Mouse (Mus musculus) cortical plate, adult 2 months (tissue): ENCODE measurements around the gene Dlg3. TPM values are rescaled to one million over a fixed set of nuclear protein-coding genes. Genes with fewer than 3 reads are reported as not detected.
A peak's percentile ranks its signal among the peaks of the same experiment; 100 is the strongest.

ENCODE experiments used
- H3K27ac ChIP-seq: fragments of 200-500 bp; 2 replicates; pipeline ENCODE4 v1.5.1; 2012; ENCODE audit warnings: low read length, control low read depth, inconsistent platforms; ENCODE audit not compliant: insufficient read depth
- H3K4me1 ChIP-seq: fragments of 200-500 bp; 2 replicates; pipeline ENCODE4 v1.6.1; 2011; ENCODE audit warnings: low read length; ENCODE audit not compliant: control insufficient read depth, insufficient read depth
- H3K4me3 ChIP-seq: fragments of 200-500 bp; 2 replicates; pipeline ENCODE4 v1.5.1; 2011; ENCODE audit warnings: mild to moderate bottlenecking, low read length, control low read depth; ENCODE audit not compliant: insufficient read depth
- CTCF ChIP-seq: fragments of 200-500 bp; IDR thresholded peaks from 2 replicates; pipeline ENCODE4 v1.5.1; 2011; ENCODE audit warnings: mild to moderate bottlenecking, control low read depth, low read length; ENCODE audit not compliant: insufficient read depth; ENCODE audit errors: extremely low read depth
- POLR2A ChIP-seq: fragments of 200-500 bp; IDR thresholded peaks from 2 replicates; pipeline ENCODE4 v1.6.1; 2011; ENCODE audit warnings: mild to moderate bottlenecking, low read length, control low read depth; ENCODE audit not compliant: insufficient read depth; ENCODE audit errors: extremely low read depth
- polyA plus RNA-seq: library from polyadenylated mRNA; depleted of rRNA; stranded (reverse); fragments of >200 nt; gene quantifications from 2 replicates; pipeline ENCODE4 v1.2.3, GENCODE M21; 2012

Dlg3 gene
- polyA plus RNA-seq, 1 experiment, result 86.4 TPM

DNA sequence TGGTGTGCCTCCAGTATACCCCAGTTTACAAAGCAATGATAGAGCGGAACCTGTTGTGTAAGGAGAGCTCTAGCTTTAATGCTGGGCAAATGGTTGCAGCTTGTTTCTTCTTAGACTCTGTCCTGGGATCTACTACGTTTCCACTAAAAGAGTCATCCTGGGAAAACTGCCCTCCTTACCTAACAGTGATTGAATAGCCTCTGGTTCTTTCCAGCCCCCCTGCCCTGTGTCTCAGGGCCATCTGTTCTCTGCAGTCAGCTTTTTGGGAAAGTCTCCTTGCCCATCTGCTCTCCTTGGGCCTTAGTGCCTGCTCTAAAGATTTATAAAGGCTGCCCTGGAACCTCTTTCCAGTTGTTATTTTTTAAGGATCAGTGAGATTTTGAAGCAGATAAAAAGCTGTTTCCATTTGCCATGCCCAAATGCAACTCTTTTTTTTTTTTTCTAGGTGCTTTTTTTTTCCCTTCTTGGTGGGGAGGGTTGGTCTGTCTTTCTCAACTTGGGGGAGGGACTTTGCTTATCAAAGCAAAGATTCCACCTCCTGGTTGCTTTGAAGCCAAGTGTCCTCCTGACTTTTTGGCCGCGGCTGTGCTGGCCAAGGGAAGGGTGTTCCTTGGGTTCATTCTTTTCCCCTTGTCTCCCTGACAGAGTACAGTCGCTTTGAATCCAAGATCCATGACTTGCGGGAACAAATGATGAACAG is 28.7 kb downstream of the Dlg3 start:
- H3K4me3 ChIP-seq, result no peak overlapping the region
- peaks cover 2% of the 10 kb centered on the region for H3K4me1 ChIP-seq
- H3K27ac ChIP-seq, result peak overlapping the region; percentile 65; the same call in 1 of the 2 replicates
- TF ChIP-seq POLR2A, result no peak
- TF ChIP-seq CTCF, result no peak

DNA sequence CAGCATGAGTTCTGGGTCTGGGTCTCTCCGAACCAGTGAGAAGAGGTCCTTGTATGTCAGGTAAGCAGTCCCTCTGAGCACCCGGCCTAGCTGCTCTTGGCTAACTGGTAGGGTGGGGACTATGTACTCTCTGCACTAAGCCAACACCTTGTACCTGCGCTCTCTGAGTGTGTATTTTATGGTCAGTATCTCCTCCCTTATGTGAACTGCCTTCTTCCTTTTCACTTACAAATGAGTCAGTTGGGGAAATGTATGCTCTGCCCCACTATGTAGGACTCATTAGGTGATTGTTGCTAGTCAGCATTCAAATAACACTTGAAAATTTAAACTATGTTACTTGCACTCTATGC is 29.2 kb downstream of the Dlg3 start:
- peaks cover 2% of the 10 kb centered on the region for H3K4me1 ChIP-seq
- H3K4me3 ChIP-seq, result no peak overlapping the region
- TF ChIP-seq CTCF (no peak), POLR2A (no peak)
- H3K27ac ChIP-seq, result no peak overlapping the region

DNA sequence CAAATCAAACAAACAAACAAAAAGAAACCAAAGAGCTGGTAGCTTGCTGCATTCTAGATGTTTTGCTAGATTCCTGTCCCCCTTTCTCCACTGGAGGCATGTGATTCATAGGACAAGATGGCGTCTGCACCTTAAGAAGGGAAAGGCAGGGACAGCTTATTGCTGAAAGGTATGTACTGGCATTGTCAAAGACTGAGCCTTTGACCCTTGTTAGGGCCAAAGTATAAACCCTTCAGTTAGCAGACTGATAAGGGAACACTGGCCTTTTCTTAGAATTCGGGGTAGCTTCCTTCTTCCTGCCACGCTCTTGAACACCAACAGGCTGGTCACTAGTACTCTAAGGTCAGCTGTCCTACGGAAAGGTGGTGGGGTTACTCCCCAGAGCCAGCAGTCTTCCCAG is 29.8 kb downstream of the Dlg3 start:
- no peak overlapping the region for H3K27ac ChIP-seq
- no peak for TF ChIP-seq CTCF
- TF ChIP-seq POLR2A, result no peak
- no peak overlapping the region for H3K4me3 ChIP-seq
- peaks cover 2% of the 10 kb centered on the region for H3K4me1 ChIP-seq

DNA sequence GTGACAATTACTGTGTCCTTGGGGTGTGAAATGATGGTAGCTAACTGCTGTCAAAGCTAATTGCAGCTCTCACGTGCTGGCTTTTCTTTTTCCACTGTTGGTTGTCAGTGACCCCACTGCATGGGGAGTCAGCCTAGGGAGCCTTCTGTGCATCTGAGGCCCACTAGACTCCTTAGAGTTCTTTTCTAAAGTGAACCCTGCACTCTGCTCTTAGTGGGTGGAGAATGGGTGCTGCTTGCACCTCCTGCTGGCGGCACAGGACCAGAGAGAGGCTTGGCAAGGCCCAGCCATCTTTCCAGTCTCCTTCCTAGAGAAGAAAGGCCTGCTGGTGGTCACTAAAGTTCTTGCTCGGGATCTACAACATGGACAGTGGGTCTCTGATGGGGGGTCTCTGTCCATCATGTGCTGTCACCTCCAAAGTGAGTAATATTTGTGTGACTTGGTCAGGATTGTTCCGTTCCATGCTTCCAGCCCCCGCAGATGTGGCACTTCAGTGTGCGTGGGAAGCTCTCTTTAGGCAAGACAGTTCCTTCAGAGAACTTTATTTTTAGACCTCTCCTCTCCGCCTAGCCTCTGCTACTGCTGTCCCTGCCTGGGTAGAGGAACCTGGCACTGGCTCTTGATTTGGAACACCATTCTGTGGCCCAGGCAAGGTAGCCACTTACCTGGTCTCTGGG is 30.5 kb downstream of the Dlg3 start:
- Histone ChIP-seq H3K4me3 (no peak overlapping the region), H3K27ac (0 out of 2 replicates have a peak overlapping the region, but pooled peaks have one; percentile 1)
- TF ChIP-seq CTCF, result no peak
- TF ChIP-seq POLR2A, result no peak

DNA sequence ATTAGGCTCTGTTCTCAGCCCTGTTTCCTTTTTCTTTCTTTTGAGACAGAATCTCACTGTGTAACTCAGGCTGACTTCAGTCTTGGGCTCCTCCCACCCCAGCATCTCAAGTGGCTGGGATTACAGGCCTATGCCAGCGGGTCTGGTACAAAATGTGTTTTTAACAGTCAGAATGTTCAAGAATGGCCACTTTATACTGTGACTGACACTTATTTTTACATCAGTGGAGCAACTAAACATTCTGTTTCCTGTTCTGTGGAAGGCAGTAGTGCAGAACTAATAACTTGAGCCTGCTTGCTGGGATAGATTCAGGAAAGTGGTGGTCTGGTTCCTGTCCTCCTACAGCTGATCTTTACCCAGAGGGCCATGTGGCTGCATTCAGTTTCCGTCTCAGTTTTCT is 33.1 kb downstream of the Dlg3 start:
- TF ChIP-seq POLR2A (no peak), CTCF (no peak)
- Histone ChIP-seq H3K4me1 (peaks cover 3% of the 10 kb centered on the region), H3K27ac (no peak overlapping the region), H3K4me3 (no peak overlapping the region)

More for the DNA sequence above, 30.5 kb downstream of the Dlg3 start:
- H3K4me1 ChIP-seq, result peaks cover 2% of the 10 kb centered on the region

DNA sequence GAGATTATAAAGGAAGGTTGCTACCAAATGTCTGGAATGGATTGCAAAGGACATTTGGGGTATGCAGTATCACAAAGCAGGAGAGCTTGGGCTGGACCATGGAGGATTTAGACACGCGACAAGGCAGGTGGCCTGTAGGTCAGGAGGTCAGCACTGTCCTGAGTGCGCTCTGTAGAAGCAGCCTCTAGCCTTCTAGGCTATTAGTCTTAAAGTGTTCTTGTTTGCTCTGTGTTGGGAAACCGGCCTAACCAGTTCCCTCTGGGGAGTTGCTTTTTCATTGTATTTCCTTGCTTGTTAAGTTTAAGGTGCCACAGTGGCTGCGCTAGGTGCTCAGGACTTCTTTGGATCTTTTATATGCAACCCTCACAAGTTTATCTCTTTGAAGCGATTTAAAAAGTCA is 34.5 kb downstream of the Dlg3 start:
- no peak overlapping the region for H3K4me3 ChIP-seq
- peaks cover 3% of the 10 kb centered on the region for H3K4me1 ChIP-seq
- TF ChIP-seq POLR2A, result no peak
- no peak overlapping the region for H3K27ac ChIP-seq

DNA sequence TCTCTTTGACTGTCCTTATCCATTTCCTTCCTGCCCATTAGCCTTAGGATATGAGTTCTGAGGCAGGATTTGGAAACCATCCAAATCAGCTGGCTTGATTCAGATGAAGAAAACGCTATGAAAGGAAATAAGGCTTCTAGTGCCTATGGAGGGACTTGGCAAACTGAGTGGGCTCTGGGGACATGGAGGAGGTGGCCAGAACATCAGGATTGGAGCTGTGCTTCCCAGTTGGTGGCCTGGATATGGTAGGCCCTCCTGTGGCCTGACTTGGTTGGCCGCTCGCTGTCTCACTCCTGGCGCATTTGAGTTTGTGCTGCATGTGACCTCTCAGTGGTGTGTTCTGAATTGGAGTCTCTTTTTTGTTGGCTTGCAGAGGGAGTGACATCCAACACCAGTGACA is 43.6 kb downstream of the Dlg3 start:
- no peak overlapping the region for H3K27ac ChIP-seq
- no peak for TF ChIP-seq CTCF
- TF ChIP-seq POLR2A, result no peak
- no peak overlapping the region for H3K4me3 ChIP-seq
- H3K4me1 ChIP-seq, result peaks cover 2% of the 10 kb centered on the region

DNA sequence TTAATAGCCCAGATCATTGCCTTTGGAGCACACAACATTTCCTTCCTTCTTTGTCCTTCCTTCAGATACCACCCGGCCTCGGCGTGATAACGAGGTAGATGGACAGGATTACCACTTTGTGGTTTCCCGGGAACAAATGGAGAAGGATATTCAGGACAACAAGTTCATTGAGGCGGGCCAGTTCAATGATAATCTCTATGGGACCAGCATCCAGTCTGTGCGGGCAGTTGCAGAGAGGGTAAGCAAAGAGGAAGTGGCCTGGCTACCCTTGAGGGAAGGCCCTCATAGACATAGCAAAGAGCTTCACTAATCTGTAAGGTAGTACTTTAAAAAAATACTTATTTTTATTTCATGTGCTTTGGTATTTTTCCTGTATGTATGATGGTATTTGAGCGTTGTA is 46.6 kb downstream of the Dlg3 start:
- H3K4me1 ChIP-seq, result peaks cover 2% of the 10 kb centered on the region
- no peak overlapping the region for H3K27ac ChIP-seq
- no peak for TF ChIP-seq POLR2A
- no peak for TF ChIP-seq CTCF
- no peak overlapping the region for H3K4me3 ChIP-seq

DNA sequence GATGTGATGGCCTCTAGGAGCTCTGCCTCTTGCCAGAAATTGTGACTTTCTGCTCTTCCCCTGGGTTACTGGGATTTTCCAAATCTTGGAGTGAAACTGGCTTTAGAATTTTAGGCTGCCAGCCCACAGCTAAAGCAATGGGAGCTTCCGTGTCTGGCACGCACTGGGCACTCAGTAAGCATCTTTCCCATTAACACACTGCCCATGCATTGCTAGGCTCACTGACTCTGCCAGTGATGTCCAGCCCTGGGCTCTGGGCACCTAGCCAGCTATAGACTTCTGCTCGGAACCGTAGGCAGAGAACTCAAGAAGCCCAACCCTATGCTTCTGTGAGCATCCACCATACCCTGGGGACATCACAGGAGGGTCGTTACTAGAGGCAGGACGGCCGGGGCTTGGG is 48.2 kb downstream of the Dlg3 start:
- no peak for TF ChIP-seq CTCF
- TF ChIP-seq POLR2A, result no peak
- no peak overlapping the region for H3K4me3 ChIP-seq
- no peak overlapping the region for H3K27ac ChIP-seq
- H3K4me1 ChIP-seq, result no peaks in the 10 kb centered on the region; the same call in none of the 2 replicates

DNA sequence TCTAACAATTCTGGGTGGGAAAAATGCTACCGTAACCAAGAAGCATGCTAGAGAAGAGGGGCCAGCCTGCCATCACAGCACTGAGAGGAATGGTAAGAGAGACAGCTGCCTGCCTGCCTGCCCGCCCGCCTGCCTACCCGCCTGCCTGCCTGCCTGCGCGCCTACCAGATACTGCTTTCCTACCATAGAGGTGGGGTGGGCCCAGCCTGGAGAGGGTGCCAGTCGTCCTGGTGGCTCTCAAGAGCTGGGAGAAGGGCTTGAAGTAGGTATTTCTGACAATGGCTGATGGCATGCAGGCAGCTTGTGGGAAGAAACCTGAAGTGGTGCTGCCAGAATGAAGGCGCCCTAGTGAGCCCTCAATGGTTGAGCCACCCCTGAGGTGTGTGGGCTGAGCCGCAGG is 51.2 kb downstream of the Dlg3 start:
- no peak overlapping the region for H3K27ac ChIP-seq
- TF ChIP-seq CTCF (no peak), POLR2A (no peak)
- no peaks in the 10 kb centered on the region; the same call in 1 of the 2 replicates for H3K4me1 ChIP-seq
- H3K4me3 ChIP-seq, result no peak overlapping the region

DNA sequence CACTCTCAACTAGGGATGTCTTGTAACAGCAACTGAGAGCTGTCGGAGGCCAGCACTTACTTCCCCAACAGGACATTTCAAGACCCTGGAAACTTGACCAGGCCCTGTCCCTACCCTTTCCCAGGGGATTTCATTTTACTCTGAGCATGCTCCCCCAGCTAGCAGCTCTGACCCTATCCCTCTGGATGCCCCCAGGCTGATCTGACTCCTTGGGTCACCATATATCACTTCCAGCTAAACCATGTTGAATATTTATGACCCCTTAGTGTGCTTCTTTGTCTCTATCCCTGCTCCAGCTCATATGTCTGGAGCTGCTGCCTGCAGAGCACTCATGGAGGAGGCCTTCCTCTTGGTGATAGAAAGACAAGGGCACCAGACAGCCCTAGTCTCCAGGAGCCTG is 53.6 kb downstream of the Dlg3 start:
- Histone ChIP-seq H3K27ac (no peak overlapping the region), H3K4me1 (no peaks in the 10 kb centered on the region; the same call in 1 of the 2 replicates), H3K4me3 (no peak overlapping the region)
- TF ChIP-seq POLR2A (no peak), CTCF (no peak)
